Mouse (Mus musculus) right cerebral cortex, postnatal 10 days (tissue): ENCODE measurements around the gene Ddx39.
A peak's percentile ranks its signal among the peaks of the same experiment; 100 is the strongest.

Experiments used
- DNase-seq, 2 experiments: peaks; one replicate each; pipeline ENCODE4 v3.0.0; 2021; ENCODE audit warnings: low spot score in 2 of 2

Ddx39 gene

DNA sequence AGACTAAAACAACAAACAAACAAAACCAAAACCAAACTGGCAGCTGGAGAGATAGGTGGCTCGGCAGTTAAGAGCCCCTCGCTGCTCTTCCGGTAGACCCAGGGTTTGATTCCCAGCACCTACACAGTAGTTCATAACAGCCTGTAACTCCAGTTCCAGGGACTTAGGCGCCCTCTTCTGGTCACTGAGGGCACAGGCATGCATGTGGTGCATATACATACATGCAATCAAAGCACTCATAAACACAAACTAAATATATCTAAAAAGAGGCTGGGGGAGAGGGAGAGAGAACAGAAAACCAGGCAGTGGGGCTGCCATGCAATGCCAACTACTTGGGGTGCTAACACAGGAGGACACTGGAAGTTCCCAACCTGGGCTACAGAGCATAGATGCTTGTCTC is 22.4 kb downstream of the Ddx39 start:
- no peak for DNase-seq

DNA sequence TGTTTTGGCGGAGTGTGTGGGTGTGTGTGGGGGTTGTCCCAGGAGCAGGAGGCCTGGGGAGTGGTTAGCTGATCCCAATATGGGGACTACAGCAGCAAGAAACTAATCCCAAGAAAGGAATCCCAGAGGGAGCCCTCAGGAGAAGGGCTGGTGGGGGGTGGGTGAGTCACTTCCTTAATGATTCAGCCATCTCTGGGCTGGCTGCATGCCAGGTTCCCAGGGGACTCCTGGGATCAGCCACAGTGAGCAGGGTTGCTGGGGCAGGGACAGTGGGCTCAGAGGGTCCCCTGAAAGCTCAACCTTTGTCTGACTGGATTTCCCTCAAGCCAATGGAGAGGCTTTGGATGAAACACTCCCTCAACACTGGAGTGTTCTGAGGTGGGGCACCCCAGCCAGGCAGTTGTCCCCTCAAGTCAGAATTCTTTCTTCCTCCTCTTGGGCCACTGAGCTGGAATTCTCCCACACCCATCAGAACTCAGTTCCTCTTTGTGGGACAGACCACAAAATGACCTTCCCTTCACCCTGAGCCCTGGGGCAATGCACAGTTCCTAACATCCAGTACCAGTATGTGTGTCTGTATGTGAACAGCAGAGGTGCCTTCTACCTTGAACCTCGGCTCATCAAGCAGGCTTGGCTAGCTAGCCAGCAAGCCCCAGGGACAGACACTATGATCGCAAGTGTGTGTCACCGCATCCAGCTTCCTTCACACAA is 23.0 kb downstream of the Ddx39 start:
- no peak for DNase-seq

DNA sequence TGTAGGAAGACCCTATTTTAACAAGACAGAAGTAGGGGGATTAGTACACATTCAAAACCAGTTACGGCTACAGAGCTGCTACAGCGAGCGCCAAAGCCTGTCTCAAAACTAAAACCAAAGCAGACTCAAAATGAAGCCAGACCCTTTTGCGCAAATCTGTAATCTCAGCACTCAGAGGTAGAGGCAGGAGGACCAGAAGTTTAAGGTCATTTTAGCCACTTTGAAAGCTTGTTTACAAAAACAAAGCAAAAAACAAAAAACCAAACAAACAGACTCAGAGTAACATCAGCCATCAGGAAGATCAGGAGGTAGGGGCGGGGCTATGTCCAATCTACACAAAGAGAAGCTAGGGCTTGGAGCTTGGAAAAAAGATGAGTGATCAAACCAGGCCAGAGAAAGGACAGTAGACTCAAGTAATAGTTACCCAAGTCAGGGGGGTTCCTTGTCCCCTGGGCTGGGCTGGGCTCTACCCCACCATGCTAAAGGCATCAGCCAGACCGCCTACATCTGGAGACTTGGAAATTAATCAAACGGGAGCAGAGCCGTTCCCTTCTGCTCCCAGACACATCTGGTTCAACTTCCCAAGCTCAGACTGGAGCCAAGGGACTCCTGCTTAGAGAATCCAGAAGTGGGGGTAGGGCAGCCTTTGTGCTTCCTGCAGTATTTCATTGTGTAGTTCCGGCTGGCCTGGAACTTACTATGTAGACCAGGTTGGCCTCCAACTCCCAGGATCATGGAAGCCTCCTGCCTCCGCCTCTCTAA is 24.2 kb downstream of the Ddx39 start:
- no peak for DNase-seq

DNA sequence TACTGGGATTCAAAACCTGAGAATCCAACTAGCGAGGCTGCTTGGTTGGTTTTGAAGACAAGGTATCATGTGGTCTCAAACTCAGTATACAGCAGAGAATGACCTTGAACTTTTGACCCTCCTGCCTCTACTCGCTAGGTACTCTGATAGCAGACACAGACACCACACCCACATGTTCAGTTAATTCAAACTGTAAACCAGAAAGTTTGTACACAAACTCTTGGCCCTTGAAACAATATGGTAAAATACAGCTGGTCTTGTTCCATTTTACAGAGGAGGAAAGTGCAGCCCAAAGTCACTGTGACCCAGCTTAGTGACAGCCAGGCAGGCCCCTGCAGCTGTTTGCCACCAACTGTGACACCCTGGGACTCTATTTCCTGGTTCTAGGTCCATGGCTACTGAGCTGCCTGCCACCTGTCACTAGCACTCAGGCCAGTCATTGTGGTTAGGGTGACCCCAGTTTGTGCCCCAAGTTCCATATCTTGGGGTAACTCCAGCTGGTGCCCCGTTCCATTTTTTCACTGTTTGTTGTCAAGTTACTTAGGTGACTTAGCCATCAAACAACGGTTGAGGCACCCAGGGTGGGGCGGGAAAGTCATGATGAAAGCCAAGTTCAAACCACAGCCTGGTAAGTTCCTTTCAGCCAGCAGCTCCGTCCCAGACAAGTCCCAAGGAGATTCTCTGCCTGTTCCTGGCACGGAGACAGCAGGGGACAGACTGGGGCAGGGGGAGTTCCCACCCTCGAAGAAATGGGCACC is 24.9 kb downstream of the Ddx39 start:
- DNase-seq: no peak

DNA sequence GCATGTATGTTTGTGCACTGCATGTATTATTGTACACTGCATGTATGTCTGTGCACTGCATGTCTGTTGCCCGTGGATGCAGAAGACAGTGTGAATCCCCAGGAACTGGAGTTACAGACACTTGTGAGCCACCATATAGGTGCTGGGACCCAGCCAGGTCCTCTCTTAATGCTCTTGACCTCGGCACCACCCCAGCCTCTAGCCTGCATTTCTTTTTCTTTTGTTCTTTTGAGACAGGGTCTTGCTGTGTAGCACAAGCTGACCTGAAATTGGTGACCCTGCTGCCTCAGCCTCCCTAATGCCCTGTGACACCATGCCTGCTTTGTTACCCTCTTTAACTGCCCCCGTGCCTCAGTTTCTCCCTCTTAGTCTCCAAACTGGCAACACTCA is 25.6 kb downstream of the Ddx39 start:
- DNase-seq: no peak

DNA sequence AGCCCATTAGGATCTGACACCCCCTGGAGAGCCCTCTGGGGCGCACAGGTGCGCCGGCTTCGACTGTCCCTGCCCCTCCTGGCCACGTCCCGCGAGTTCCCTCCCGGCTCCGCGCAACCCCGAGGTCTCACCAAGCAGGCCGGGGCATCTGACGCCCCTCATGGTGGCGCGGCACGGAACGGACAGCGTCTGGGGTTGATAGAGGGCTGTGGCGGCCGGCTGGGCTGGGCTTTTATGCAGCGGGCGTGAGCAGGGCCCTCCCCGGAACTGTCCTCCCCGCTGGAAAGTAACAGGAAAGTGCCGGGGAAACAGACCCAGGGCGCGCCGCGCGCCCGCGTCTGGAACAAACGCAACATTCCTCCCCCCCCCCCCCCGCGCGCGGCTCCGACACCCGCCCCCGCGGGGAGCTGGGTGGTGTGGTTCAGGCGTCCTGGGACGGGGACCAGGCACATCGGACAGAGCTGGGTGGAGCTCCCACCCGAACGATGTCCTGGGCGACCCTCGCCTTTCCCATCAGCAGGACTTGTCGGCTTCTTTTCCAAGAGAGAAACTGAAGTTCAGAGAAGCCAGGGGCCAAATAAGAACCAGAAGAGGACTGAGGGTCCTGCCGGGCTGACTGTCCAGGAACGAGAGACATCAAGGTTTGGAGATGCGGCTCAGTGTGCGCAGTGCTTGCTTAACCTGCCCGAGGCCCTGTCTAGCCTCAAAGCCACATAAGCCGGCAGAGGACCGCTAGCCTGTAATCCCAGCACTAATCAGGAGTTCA is 26.2 kb downstream of the Ddx39 start, which contains the start of gene Adgre5:
Gene Adgre5 (minus strand): TSS at position 351 of the 766 bp plus-strand sequence.
- DNase-seq: peak in 1 of 2 experiments; percentile 38

DNA sequence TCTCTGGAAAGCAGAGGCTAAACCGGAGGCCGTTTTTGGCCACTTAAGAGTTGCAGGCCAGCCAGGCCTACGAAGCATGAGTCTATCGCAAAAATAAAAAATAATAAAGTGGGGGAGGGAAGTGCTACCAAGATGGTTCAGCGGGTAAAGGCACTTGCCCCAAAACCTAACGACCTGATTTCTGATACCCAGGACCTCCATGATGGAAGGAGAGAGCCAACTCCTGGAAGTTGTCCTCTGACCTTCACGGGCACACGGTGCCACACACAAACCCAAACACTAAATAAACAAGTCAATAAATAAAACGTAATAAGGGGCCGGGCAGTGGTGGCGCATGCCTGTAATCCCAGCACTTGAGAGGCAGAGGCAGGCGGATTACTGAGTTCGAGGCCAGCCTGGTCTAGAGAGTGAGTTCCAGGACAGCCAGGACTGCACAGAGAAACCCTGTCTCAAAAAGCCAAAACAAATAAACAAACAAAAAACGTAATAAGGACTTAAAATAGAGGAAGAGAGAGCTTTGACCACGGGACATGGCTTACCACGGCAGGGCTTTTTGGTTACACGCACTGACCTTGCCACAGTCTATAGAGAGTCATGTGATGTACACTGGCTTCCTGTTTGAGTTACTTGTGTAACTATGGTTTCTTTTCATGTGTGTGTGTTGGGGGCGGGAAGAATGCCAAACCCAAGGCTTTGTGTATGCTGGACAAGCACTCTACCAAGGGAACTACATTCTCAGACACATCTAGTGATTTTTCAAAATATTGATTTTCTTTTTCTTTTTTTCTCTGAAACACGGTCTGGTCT is 27.1 kb downstream of the Ddx39 start:
- no peak for DNase-seq

DNA sequence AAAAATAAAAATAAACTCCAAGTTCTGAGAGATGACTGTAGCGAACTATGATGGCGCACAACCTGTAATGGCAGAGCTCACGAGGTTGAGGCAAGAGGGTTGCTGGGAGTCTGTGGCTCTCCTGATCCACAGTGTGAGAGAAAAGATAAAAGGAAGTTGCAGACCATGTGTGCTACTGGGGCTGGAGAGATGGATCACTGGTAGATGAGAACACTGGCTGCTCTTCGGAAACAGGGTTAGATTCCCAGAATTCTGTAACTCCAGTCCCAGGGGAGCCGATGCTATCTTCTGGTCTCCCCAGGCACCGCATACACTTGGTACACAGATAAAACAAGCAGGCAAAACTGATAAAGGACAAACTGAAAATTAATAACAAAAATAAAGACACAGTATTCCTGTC is 28.0 kb downstream of the Ddx39 start:
- no peak for DNase-seq

DNA sequence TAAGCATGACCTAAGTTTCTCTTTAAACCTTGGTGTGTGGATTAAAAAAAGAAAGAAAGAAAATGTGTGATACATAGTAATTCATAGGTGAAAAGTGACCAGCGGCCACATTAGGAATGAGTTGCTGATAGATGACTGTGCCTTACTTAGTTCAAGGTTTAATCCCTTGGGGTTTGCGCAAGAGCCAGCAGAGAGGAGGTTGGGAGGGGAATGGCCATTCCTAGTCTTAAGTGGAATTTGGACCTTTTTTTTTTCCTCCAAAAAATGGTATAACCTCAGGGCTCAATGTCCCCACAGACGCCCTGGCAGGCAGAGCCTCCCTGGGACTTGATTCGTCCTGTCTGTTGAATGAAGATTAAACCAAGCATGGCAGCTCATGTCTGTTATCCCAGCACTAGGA is 29.1 kb downstream of the Ddx39 start:
- DNase-seq: no peak

DNA sequence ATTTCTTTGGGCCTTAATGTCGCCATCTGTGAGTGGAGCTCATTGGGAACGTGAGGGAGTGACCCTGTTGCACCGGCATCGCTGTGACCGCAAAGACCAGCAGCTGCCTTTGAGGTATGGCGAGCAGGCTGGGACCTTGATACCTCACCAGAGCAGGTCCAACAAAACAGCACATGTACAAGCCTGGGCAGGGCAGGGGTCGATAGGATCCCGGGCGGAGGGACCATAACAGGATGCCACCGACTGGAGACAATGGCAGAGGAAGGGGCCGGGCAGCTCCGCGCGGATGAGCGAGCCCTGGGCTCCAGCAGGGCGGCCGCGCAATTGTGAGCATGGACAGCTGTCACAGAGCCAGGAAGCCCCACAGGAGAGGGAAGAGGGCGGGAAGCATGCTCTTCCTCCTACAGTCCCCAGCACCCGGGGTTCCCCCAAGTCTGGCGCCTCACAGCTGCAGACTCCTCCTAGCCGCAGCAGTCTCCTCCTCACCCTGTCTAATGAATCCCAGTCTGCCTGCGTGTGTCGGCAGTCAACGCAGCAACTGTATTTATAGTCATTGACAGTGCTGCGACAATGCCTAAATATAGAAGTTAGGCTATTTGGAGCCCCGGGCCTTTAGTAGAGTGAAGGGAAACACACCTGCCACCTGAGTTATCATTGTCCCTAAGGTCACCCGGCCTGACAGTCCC is 32.8 kb downstream of the Ddx39 start:
- peak; percentile 69 to 79 for DNase-seq

DNA sequence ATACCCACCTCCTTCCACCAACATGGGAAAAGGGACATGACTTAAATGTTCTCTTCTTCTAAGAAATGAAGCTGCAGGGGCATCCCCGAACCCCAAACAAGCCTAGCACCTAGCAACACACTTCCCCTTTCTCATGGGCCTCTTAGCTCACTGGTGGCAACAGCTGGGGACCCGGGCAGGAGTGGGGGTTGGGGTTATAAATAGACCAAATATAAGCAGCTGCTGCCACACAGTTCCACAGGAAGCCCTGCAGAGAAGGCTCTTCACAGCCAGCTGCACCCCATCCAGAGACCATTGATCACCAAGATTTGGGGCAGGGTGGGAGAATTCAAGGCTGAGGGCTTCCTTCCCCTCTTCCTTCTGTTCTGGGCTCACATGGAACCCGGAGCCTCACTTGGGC is 33.7 kb downstream of the Ddx39 start:
- DNase-seq: peak in 1 of 2 experiments; percentile 46

DNA sequence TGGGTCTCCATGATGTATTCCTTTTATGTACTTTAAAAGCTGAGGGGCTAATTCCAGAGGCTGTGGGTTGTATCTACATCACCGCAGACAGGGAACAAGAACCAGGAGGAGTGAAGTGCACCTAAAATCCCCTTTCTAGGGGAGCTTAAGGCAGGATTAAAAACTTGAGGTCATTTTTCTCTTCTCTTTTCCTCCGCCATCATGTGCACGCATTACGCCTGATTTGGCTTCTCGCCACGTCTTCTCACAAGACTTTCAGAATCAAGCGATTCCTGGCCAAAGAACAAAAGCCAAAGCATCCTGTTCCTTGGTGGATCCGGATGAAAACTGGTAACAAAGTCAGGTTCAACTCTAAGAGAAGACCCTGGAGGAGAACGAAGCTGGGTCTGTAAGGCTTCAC is 34.3 kb downstream of the Ddx39 start:
- no peak for DNase-seq

DNA sequence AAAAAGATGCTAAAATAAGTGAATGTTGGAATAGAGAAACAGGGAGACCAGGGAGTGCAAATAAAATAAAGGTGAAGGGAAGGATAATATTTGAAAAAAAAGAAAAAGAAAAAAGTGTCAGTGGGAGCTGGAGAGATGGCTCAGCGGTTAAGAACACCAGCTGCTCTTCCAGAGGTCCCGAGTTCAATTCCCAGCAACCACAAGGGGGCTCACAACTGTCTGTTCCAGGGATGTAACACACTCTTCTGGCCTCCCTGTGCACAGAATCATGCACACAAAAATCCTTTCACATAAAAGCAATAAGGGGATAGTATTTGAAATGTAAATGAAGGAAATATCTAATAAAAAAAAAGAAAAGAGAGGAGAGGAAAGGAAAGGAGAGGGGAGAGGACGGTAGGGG is 39.2 kb downstream of the Ddx39 start:
- no peak for DNase-seq

DNA sequence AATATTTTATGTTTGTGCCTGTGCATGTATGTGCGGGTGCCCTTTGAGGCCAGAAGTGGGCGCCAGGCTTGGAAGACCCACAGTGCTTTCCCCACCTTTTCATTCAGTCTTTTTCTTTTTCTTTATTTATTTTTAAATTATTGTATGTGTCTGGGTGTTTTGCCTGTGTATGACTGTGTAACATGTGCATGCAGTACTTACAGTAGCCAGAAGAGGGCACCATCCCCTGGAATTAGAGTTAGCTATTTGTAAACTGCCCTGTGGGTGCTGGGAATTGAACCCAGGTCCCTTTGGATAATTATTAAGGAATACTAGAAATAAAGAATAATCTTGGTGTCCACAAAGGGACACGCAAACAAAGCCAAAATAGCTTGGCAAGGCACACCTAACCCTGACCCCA is 41.3 kb downstream of the Ddx39 start:
- no peak for DNase-seq

DNA sequence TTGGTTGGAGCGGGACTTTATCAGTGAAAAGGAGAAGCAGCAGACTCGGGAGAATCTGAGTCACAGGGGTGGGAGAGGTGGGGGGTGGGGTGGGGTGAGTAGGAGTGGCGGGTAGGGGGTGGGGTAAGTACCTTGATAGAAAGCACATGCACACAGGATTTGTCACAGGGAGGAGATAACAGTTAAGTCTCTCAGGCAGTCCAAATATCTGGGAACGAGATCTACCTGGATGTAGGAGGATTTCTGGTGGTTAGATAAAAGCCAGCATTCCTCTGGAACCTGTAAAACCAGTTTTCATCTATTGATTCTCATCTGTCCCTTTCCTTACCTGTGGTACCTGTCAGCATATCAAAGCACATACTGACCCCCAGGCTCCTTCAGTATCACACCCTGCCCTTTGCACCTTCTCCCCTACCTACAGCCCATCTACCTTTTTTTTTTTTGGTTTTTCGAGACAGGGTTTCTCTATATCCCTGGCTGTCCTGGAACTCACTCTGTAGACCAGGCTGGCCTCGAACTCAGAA is 42.2 kb downstream of the Ddx39 start:
- DNase-seq: no peak

DNA sequence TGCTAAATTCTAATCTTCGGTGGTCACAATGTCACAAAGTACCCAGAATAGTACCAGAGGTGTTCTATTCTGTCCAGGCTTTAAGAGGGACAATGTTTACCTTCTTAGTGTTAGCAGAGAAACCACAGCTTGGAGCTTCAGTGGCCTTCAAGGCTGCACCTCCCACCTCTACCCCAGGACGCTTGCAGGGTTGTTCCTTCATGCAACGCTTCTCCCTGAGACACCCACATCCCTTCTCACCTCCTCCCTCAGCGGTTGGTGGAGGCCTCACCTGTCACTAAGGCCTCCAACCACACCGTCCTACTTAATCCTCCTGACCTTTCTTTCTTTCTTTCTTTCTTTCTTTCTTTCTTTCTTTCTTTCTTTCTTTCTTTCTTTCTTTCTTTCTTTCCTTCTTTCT is 43.3 kb downstream of the Ddx39 start:
- DNase-seq: no peak

DNA sequence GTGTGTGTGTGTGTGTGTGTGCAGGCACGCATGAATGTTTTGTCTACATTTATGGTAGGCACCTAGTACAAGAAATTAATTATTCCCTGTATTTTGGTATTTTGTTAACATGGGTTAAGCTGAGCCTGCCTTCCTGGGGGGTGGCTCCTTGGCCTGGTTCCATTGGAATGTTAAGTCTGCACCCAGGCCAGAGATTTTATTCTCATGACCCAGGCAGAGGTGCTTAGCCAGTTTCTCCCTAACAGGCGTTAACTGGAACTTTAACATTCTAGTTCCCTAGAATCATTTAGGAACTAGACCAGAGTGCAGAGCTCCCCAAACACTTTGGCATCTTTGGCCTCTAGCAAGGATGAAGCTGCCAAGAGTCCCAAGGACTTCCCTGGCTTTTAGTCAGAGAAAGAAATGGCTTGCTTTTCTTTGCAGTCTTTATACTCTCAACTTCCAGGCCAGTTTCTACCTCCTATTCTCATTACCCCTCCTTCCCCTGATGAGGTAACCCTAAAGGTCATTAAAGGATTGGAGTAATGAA is 44.3 kb downstream of the Ddx39 start:
- no peak for DNase-seq

DNA sequence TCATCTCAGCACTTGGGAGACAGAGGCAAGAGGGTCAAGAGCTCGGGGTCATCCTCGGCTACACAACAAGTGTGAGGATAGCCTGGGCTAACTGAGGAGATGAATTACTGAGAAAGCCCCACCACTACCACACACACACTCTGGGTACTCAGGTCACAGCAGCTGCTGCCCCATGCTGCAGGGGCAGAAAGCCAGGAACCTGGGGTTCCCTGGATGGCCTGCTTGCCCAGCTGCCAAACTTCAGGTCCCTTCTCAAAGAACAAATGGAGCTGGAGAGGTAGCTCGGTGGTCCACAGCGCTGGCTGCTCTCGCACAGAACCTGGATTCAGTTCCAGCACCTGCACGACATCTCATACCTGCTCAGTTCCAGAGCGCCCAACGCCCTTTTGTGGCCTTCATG is 49.1 kb downstream of the Ddx39 start:
- DNase-seq: no peak

DNA sequence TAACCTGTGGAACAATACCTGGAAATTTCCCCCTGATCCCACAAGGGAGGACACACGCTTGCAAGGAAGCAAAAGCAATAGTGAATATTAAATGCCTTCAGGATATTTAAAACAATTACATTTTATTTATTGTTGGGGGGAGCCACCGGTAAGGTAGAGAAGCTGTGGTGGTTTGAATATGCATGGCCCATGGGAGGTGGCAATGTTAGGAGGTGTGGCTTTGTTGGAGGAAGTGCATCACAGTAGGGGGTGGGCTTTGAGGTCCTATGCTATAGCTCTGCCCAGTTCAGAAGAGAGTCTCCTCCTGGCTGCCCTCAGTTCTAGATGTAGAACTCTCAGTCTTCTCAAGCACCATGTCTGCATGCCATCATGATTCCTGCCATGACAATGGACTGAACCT is 49.7 kb downstream of the Ddx39 start:
- DNase-seq: no peak

DNA sequence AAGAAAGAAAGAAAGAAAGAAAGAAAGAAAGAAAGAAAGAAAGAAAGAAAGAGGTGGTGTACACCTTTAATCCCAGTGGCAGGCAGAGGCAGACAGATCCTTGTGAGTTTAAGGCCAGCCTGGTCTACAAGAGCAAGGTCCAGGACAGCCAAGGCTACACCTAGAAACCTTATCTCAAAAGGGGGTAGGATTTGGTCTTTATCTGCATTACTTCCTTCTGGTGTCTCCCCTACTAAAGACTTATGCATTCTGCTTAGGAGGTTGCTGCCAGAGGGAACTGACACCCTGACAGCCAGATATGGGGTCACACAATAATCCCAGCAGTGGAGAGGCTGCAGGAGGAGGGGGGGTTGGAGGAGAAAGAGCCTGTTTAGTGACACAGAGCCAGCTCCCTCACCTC is 50.7 kb downstream of the Ddx39 start:
- no peak for DNase-seq
